Mouse (Mus musculus) heart, adult 2 months (tissue): ENCODE measurements around the gene Ehmt1. TPM values are rescaled to one million over a fixed set of nuclear protein-coding genes. Genes with fewer than 3 reads are reported as not detected.
A peak's percentile ranks its signal among the peaks of the same experiment; 100 is the strongest.

ENCODE experiments used
- DNase-seq, 2 experiments: peaks; one replicate each; pipeline ENCODE4 v3.0.0; 2021
- H3K27ac ChIP-seq: fragments of 200-600 bp; 2 replicates; pipeline ENCODE4 v1.8.1; 2022
- H3K27me3 ChIP-seq: fragments of 200-500 bp; 2 replicates; pipeline ENCODE4 v1.6.1; 2012; ENCODE audit warnings: mild to moderate bottlenecking, low read length, inconsistent platforms, mixed read lengths; ENCODE audit not compliant: control insufficient read depth, insufficient read depth
- H3K36me3 ChIP-seq: fragments of 200-500 bp; 2 replicates; pipeline ENCODE4 v1.6.1; 2012; ENCODE audit warnings: low read length, inconsistent platforms; ENCODE audit not compliant: control insufficient read depth, insufficient read depth
- H3K4me1 ChIP-seq: fragments of 200-500 bp; 2 replicates; pipeline ENCODE4 v1.6.1; 2011; ENCODE audit warnings: low read length; ENCODE audit not compliant: control insufficient read depth, insufficient read depth
- H3K4me3 ChIP-seq: fragments of 200-600 bp; 2 replicates; pipeline ENCODE4 v1.8.1; 2022
- H3K79me2 ChIP-seq: fragments of 200-500 bp; replicated peaks from 2 replicates; pipeline ENCODE4 v1.6.1; 2012; ENCODE audit warnings: mild to moderate bottlenecking, inconsistent platforms, low read length, moderate library complexity, mixed read lengths; ENCODE audit not compliant: control insufficient read depth, insufficient read depth
- H3K9ac ChIP-seq: fragments of 200-500 bp; 2 replicates; pipeline ENCODE4 v1.6.1; 2012; ENCODE audit warnings: low read depth, mild to moderate bottlenecking, control low read depth, inconsistent platforms, low read length, mixed read lengths
- CTCF ChIP-seq: fragments of 200-600 bp; IDR thresholded peaks from 2 replicates; pipeline ENCODE4 v1.8.1; 2022; ENCODE audit warnings: antibody characterized with exemption, mild to moderate bottlenecking, moderate library complexity
- EP300 ChIP-seq: fragments of 200-500 bp; IDR thresholded peaks from 2 replicates; pipeline ENCODE4 v1.6.1; 2011; ENCODE audit warnings: low read depth, low read length, control low read depth; ENCODE audit not compliant: insufficient read depth
- POLR2A ChIP-seq: fragments of 200-500 bp; IDR thresholded peaks from 2 replicates; pipeline ENCODE4 v1.6.1; 2011; ENCODE audit warnings: mild to moderate bottlenecking, low read depth, low read length, control low read depth; ENCODE audit not compliant: insufficient read depth
- WGBS: fragments of 180-500 bp; shearing (Covaris S2); methylation state at CpG from one replicate; pipeline ENCODE4 v1.1.7; 2018; 5-methylcytosine and 5-hydroxymethylcytosine counted together
- intact Hi-C: fragments of 180-260 bp; cut with DNase I; formaldehyde crosslinking; loops from one replicate; pipeline ENCODE4 v1.15.1; 2025
- polyA plus RNA-seq: library from polyadenylated mRNA; depleted of rRNA; stranded (reverse); fragments of >200 nt; gene quantifications from 2 replicates; pipeline ENCODE4 v1.2.3, GENCODE M21; 2012
- total RNA-seq, 2 experiments: library from RNA; stranded (reverse); gene quantifications; 2 replicates each; pipeline ENCODE4 v1.2.3; 2021

Gene Ehmt1
- total and polyA plus RNA-seq, 3 experiments: 27.0 to 33.2 (median 29.8) TPM

DNA sequence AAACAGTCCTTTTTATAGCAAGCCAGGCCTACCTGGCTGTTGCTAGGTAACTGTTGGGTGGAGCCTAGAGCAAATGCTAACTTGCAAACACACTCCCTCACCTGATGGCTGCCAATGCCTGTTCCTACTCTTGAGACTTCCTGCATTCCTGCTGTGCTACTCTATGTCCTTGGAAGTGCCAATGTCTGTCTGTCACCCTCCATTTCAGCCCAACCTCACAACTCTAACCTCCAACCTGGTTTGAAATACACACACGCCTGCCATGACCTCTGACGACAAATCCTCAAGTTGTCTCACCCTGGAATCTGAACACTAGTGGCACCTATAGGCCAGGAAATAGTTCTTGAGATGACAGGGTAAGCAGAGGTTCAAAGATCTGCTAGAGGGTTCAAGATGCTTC lies 9.7 kb upstream of the Ehmt1 start:
- intact Hi-C loops: no loop called here
- peaks cover 10% of the 10 kb centered on the region for H3K4me1 ChIP-seq
- TF ChIP-seq EP300: no peak
- no peak for TF ChIP-seq CTCF
- TF ChIP-seq POLR2A: no peak
- H3K4me3 ChIP-seq: no peak overlapping the region
- no peak overlapping the region for H3K27ac ChIP-seq
- H3K9ac ChIP-seq: no peak overlapping the region
- H3K27me3 ChIP-seq: no peaks in the 10 kb centered on the region
- no peaks in the 10 kb centered on the region for H3K79me2 ChIP-seq
- WGBS: 72% methylated on average over 2 of the region's 2 CpGs
- no peaks in the 10 kb centered on the region for H3K36me3 ChIP-seq
- no peak for DNase-seq

DNA sequence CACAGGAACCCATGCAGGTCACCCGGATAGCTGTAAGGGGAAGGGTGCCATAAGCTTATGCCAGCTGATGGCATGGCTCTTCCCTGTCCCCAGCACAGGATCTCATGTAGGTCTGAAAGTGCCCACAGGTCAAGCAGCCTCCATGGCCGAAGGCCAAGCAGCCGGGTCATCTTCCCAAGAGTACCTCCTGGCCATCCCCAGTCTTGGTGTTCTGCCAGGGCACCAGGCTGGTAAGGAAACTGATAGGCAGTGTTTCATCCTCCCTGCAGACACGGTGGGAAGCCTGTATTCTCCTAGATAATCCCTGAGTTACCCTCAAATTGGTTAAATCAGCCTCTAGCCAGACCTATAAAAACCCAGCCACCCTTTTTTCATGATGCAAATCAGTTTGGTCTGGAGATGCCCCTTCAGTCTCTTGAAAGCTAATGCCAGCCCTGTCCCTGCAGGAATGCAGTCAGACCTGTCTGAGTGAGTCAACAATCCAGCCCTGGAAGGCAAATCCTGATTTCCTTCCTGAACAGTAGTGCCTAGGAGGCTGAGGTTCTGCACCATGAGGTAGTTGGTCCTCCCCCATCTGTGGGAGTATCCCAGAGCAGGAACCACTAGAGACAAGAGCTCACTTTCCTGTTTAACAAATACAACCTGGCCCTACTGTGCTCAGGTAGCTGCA lies 8.5 kb upstream of the Ehmt1 start:
- intact Hi-C loops: no loop called here
- TF ChIP-seq EP300 (no peak), POLR2A (no peak), CTCF (no peak)
- Histone ChIP-seq H3K36me3 (no peaks in the 10 kb centered on the region), H3K9ac (no peak overlapping the region), H3K27ac (0 out of 2 replicates have a peak overlapping the region, but pooled peaks have one; percentile 5), H3K27me3 (no peaks in the 10 kb centered on the region), H3K79me2 (no peaks in the 10 kb centered on the region), H3K4me3 (no peak overlapping the region), H3K4me1 (peaks cover 8% of the 10 kb centered on the region)
- WGBS: 44% methylated on average over 4 of the region's 4 CpGs
- no peak for DNase-seq

DNA sequence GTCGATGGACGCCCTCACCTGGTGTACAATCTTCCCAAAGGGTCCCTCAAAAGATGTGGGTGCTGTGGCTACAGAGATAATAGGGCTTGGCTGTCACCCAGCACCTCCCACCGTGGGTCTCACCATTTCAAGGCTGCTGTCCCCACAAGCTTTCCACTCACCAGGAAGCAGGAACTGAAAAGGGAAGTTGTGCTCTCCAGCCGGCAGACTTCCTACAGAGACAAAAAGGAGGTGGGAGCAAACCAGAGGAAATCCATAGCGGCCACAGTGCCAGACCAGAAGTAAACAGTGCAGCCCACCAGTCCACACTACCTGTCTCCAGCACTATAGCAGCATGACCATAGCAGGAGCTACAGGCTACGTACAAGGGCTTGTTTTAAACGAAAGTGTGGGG lies 7.5 kb upstream of the Ehmt1 start:
- Histone ChIP-seq H3K36me3 (no peaks in the 10 kb centered on the region), H3K9ac (no peak overlapping the region), H3K4me1 (peaks cover 8% of the 10 kb centered on the region), H3K27me3 (no peaks in the 10 kb centered on the region), H3K27ac (no peak overlapping the region; the same call in 1 of the 2 replicates), H3K4me3 (no peak overlapping the region), H3K79me2 (no peaks in the 10 kb centered on the region)
- TF ChIP-seq EP300: no peak
- 51% methylated on average over 7 of the region's 7 CpGs for WGBS
- peak in 1 of 2 experiments; percentile 23 for DNase-seq
- intact Hi-C loops: no loop called here

DNA sequence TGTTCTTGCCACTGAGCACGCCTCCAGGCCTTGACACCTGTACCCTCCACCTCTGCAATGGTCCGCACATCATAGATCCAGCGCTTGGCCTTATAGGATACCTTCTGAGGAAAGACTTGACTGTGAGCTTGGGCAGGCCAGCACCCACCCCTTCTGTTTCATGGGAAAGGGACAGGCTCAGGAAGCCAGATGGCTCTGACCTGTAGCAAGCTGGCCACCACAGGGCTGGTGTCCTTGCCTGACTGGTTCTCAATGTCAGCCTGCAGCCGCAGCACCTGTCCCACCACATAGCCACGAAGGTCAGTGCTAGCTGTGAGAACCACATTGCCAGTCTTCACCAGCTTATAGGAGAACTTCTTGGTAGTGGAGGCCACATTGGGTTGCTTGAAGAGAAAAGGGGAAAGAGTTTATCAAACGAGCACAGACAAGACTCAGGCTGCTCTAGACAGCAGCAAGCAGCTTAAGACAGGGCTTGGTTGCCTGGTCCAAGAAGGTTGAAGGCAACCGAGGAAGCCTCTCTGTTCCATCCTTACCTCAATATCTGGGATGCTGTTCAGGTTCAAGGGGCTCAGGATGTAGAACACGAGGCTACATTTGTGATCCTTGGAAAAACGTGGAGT lies 7.0 kb upstream of the Ehmt1 start:
- H3K36me3 ChIP-seq: no peaks in the 10 kb centered on the region
- TF ChIP-seq CTCF (no peak), POLR2A (no peak), EP300 (no peak)
- H3K4me1 ChIP-seq: peaks cover 8% of the 10 kb centered on the region
- 79% methylated on average over 9 of the region's 9 CpGs for WGBS
- DNase-seq: no peak
- H3K79me2 ChIP-seq: no peaks in the 10 kb centered on the region
- H3K27ac ChIP-seq: no peak overlapping the region; the same call in 1 of the 2 replicates
- intact Hi-C loops: no loop called here
- H3K4me3 ChIP-seq: no peak overlapping the region
- H3K27me3 ChIP-seq: no peaks in the 10 kb centered on the region
- H3K9ac ChIP-seq: no peak overlapping the region

DNA sequence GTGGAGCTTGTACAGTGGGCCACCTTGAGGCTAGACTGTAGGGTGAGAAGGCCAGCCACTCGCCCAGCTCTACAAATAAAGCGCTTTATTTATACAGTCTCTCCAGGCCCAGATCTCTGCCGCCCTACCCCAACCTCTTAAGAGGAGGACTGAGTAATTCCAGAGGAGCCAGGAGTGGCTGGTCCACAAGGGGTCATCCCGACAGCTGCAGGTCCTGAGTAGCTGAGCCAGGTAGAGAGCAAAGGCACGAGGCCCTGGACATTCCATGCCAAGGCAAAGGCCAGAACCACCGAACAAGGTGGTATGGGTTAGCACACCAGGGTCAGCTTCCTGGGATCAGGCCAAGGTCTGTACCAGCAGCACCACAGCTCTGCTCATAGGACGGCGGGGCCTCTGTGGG lies 5.9 kb upstream of the Ehmt1 start:
- H3K36me3 ChIP-seq: no peaks in the 10 kb centered on the region
- WGBS: 91% methylated on average over 8 of the region's 8 CpGs
- no peak for DNase-seq

DNA sequence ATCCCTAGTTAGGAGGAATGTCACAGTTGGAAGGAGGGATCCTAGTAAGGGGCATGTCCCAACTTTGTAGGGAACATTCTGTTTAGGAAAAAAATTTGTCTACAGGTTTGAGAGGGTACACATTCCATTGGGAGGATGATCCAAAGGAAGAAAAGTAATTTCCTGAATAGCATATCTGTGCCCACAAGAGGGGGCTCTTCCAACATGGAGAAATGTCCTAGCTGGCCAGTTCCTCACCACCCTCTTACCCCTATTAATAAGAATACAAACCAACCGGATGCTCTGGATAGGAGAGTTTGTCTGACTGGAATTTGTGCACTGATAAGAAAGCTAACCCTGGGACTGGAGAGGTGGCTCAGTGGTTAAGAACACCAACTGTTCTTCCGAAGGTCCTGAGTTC lies 4.1 kb upstream of the Ehmt1 start:
- H3K36me3 ChIP-seq: no peaks in the 10 kb centered on the region
- peaks cover 8% of the 10 kb centered on the region for H3K4me1 ChIP-seq
- no peak overlapping the region for H3K27ac ChIP-seq
- DNase-seq: no peak
- H3K9ac ChIP-seq: no peak overlapping the region
- intact Hi-C loops: no loop called here
- H3K4me3 ChIP-seq: no peak overlapping the region
- WGBS: 31% methylated on average over 2 of the region's 2 CpGs
- no peaks in the 10 kb centered on the region for H3K27me3 ChIP-seq
- H3K79me2 ChIP-seq: no peaks in the 10 kb centered on the region
- peak; percentile 65 for TF ChIP-seq CTCF
- TF ChIP-seq EP300: no peak
- no peak for TF ChIP-seq POLR2A

More for the DNA sequence above, 5.9 kb upstream of the Ehmt1 start:
- intact Hi-C loops: no loop called here
- Histone ChIP-seq H3K9ac (no peak overlapping the region), H3K27me3 (no peaks in the 10 kb centered on the region), H3K79me2 (no peaks in the 10 kb centered on the region), H3K4me1 (peaks cover 8% of the 10 kb centered on the region), H3K4me3 (no peak overlapping the region), H3K27ac (no peak overlapping the region)
- TF ChIP-seq POLR2A (no peak), EP300 (no peak), CTCF (no peak)
